In genomic region chr14:13284091-13284844, GRCm38 (mm10) we compare ENCODE assay signal across 9 mouse cellular contexts. TPM values are rescaled to one million over a fixed set of nuclear protein-coding genes. Genes with fewer than 3 reads are reported as not detected.
DNase-seq lines count a peak whose midpoint lies in the region; ATAC-seq and TF ChIP-seq lines count a peak whose summit lies in the region.
"Had no signal": no experiment of that assay in that cellular context is flagged by ENCODE, and none has a peak within 500 bp of the region (broad histone marks: within the 10 kb centered on the region; RNA-seq: fewer than 3 reads in every experiment).

Synpr (plus strand) TSS chr14:13284780.

- DNase-seq in R1 (ENCODE audit: low read depth, low spot score), result peak; percentile 93
- peak; percentile 94 for DNase-seq in embryo, embryonic 11 days
- peak; percentile 91 for DNase-seq in hindbrain, embryonic 10.5 days (ENCODE audit: low spot score)
- peak; percentile 63 to 79 for DNase-seq in left cerebral cortex, postnatal 14 days (ENCODE audit: low spot score in 2 of 2)
- peak; percentile 89 for DNase-seq in neural tube, embryonic 11.5 days (ENCODE audit: low spot score)
- peak; percentile 56 for DNase-seq in yolk sac, embryonic 10.5 days (ENCODE audit: low spot score)
- DNase-seq in adipocyte (ENCODE audit: low spot score), result no peak

- intact Hi-C loops in left cerebral cortex, postnatal 14 days (cut with DNase I), result no loop called here

- H3K36me3 ChIP-seq in ES-Bruce4 (ENCODE audit: control insufficient read depth, insufficient read depth, low read length, poor library complexity, severe bottlenecking), result no peaks in the 10 kb centered on the region
- no peaks in the 10 kb centered on the region for H3K36me3 ChIP-seq in hindbrain, embryonic 10.5 days
- H3K36me3 ChIP-seq in neural tube, embryonic 11.5 days (ENCODE audit: control insufficient read depth, insufficient read depth, low read length), result no peaks in the 10 kb centered on the region

- H3K27ac ChIP-seq in ES-Bruce4 (ENCODE audit: insufficient read depth, low read length), result no peak within 1 kb of the TSS
- peak within 1 kb of the TSS; percentile 35; the same call in 1 of the 2 replicates for H3K27ac ChIP-seq in hindbrain, embryonic 10.5 days
- no peak within 1 kb of the TSS for H3K27ac ChIP-seq in neural tube, embryonic 11.5 days (ENCODE audit: low read depth, low read length)

- no peak for TF ChIP-seq EP300 in ES-Bruce4 (IDR thresholded peaks at IDR 0.05; ENCODE audit: insufficient read depth, low read depth, low read length)

- H3K9ac ChIP-seq in ES-Bruce4 (ENCODE audit: low read depth, poor library complexity, severe bottlenecking), result no peak within 1 kb of the TSS
- peak within 1 kb of the TSS; percentile 35 for H3K9ac ChIP-seq in neural tube, embryonic 11.5 days (ENCODE audit: low read length)

- H3K4me3 ChIP-seq in ES-Bruce4 (ENCODE audit: low read depth, low read length), result peak within 1 kb of the TSS; percentile 48
- peak within 1 kb of the TSS; percentile 52 for H3K4me3 ChIP-seq in hindbrain, embryonic 10.5 days
- peak within 1 kb of the TSS; percentile 30 for H3K4me3 ChIP-seq in neural tube, embryonic 11.5 days (ENCODE audit: low read depth, low read length)

- 8% methylated on average over 27 of the region's 27 CpGs for WGBS in hindbrain, embryonic 10.5 days
- 6% methylated on average over 27 of the region's 27 CpGs for WGBS in neural tube, embryonic 11.5 days

- no peaks in the 10 kb centered on the region for H3K4me1 ChIP-seq in ES-Bruce4 (ENCODE audit: control insufficient read depth, insufficient read depth, low read length)
- H3K4me1 ChIP-seq in hindbrain, embryonic 10.5 days (replicated peaks), result peaks cover 16% of the 10 kb centered on the region
- H3K4me1 ChIP-seq in neural tube, embryonic 11.5 days (ENCODE audit: control insufficient read depth, insufficient read depth, low read length), result 0 out of 2 replicates have a peak, but pooled peaks cover 2% of the 10 kb centered on the region

- no peak for TF ChIP-seq POLR2A in ES-Bruce4 (IDR thresholded peaks at IDR 0.05; ENCODE audit: insufficient read depth, low read length)

- H3K9me3 ChIP-seq in ES-Bruce4 (replicated peaks; ENCODE audit: control insufficient read depth, insufficient read depth, low read length, poor library complexity, severe bottlenecking), result no peaks in the 10 kb centered on the region
- H3K9me3 ChIP-seq in hindbrain, embryonic 10.5 days, result no peaks in the 10 kb centered on the region
- H3K9me3 ChIP-seq in neural tube, embryonic 11.5 days (ENCODE audit: control insufficient read depth, low read length), result no peaks in the 10 kb centered on the region

- H3K4me2 ChIP-seq in neural tube, embryonic 11.5 days (ENCODE audit: low read depth), result peak within 1 kb of the TSS; percentile 62

- TF ChIP-seq CTCF in ES-Bruce4 (IDR thresholded peaks at IDR 0.05; ENCODE audit: low read depth, low read length), result no peak

- peak; percentile 100 for ATAC-seq in neural tube, embryonic 11.5 days (ENCODE audit: insufficient read depth, low FRiP score, low TSS enrichment)

- H3K27me3 ChIP-seq in ES-Bruce4 (ENCODE audit: control insufficient read depth, insufficient read depth, low read length, poor library complexity, severe bottlenecking), result peaks cover 1% of the 10 kb centered on the region; the same call in 1 of the 2 replicates
- H3K27me3 ChIP-seq in hindbrain, embryonic 10.5 days (ENCODE audit: insufficient read depth, poor library complexity, severe bottlenecking), result peaks cover 10% of the 10 kb centered on the region
- no peaks in the 10 kb centered on the region for H3K27me3 ChIP-seq in neural tube, embryonic 11.5 days (ENCODE audit: control insufficient read depth, insufficient read depth, low read length)

RNA-seq across cellular contexts. Expression of gene Synpr, which starts in this region (rescaled TPM):
- polyA plus RNA-seq in ES-Bruce4 (2011; ENCODE audit: insufficient read depth, insufficient read length, low read depth, missing spikeins), result 0.36 TPM in 1 of 2 replicates, not detected in the other
- polyA plus RNA-seq in hindbrain, embryonic 10.5 days (2016; fragmentation: Nextera tagmentation; extraction: Ambion mirVana), result 5.7 and 6.6 TPM in 2 replicates
- total RNA-seq in left cerebral cortex, postnatal 14 days (2021), result 100 to 1,000 TPM; 129 to 151 TPM
- 9.5 and 10.7 TPM in 2 replicates for polyA plus RNA-seq in neural tube, embryonic 11.5 days (2014; fragmentation: Nextera tagmentation; extraction: Ambion mirVana)
- total RNA-seq: common myeloid progenitor, adult 5-6 weeks had no signal
